Mouse (Mus musculus): ENCODE measurements around the gene 4930452B06Rik. TPM values are rescaled to one million over a fixed set of nuclear protein-coding genes. Genes with fewer than 3 reads are reported as not detected.

4930452B06Rik gene
- total RNA-seq, 2 experiments from 2014 or later = 15.2 to 15.7 TPM

DNA sequence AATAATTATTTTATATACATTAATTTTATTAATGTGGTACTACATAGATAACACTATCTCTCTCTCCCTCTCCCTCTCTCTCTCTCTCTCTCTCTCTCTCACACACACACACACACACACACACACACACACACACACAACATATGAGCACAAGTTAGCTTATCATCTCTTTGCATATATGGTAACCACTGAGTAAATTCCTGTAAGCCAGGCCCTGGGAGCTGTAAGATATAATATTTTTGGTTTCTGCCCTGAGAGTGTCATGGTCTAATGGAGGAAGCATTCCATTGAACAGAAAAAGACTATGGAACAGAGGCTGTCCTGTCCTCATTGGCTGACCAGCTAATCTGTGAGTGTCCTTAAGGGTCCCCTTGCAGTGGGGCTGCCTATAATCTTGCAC is 216.7 kb downstream of the 4930452B06Rik start:
- no peak for DNase-seq

GRCm38 (mm10) chr14:8447352-8447751 is 218.7 kb downstream of the 4930452B06Rik start:
- no peak for DNase-seq

- no peak for DNase-seq
These were observed 221.7 kb downstream of the 4930452B06Rik start for GRCm38 (mm10) chr14:8444363-8444762.

- DNase-seq = no peak
These were observed 223.3 kb downstream of the 4930452B06Rik start for GRCm38 (mm10) chr14:8442691-8443090.

DNA sequence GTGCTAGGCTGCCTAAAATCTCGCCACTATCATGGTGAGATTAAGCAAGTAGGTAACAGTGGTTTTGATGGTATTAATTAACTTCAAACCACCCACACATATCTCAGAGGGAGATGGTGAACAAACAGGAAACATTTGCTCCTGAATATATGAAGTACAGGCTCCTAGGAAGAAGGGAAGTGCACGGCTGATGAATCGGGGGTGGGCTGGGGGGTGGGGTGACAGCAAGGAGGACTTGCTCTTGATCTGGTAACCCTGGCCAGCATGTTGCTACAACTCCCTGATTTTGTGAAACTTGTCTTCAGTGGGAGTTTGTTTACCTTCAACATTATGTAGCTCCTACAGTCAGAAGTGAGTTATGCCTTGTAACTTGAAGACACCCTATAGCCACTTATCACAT is 224.4 kb downstream of the 4930452B06Rik start:
- no peak for DNase-seq

GRCm38 (mm10) chr14:8430611-8431230 is 235.3 kb downstream of the 4930452B06Rik start:
- DNase-seq = no peak

DNA sequence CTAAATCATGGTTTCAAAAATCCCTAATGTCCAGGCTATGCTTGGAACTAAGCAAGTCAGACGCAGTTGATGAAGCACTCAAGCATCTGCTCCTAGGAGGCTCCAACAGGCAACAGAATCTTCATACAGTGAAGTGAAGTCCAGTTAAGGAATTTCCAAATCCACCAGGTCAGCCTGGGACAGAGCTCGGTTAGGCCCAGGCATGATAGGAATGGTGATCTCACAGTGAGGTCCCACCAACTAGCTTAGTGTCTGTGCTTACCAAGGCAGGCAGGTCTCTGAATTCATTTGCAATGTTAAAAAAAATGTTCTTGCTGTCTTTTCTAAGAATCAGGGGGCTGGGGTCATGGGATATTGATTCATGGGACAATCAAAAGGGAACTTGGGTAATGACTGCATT is 236.3 kb downstream of the 4930452B06Rik start:
- no peak for DNase-seq

- no peak for DNase-seq
These were observed 243.2 kb downstream of the 4930452B06Rik start for GRCm38 (mm10) chr14:8422833-8423232.

GRCm38 (mm10) chr14:8421199-8421787 is 244.7 kb downstream of the 4930452B06Rik start:
- DNase-seq = no peak

DNA sequence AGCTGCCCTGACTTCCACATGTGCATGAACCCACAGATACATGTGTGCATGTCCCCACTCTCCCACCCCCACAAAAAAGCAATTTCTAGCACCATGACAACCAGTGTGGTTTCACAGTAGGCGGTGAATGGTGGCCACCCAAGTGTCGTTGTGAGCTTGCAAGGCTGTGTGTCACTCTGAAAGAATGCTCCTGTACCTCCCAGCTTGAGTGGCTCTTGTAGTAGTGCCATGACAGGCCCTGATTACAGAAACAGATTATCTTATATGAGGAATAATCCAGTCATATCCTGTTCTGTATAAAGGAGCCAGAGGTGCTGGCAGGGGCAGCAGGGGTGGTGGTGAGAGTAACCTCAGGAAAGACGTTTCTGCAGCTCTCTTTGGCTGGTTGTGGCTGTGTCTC is 247.4 kb downstream of the 4930452B06Rik start:
- DNase-seq = no peak

GRCm38 (mm10) chr14:8405946-8406345 is 260.1 kb downstream of the 4930452B06Rik start:
- DNase-seq = no peak

DNA sequence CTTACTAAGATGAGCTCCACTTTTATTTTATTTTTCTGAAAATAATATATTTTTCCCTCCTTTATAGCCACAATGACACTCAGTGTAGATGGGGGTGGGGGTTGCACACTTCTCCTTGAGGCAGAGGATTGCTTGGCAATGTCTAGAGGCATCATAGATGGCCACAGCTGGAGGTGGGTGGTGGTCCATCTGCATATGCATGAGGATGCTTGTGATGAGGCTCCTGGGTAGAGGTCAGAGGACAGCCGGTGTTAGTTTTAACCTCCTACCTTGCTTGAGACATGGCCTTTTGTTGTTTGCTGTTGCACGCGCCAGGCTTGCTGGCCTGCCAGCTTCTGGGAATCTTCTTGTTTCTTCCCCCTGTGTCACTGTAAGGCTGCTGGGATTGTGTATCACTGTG is 262.7 kb downstream of the 4930452B06Rik start:
- no peak for DNase-seq

- no peak for DNase-seq
These were observed 267.5 kb downstream of the 4930452B06Rik start for GRCm38 (mm10) chr14:8398507-8398906.

DNA sequence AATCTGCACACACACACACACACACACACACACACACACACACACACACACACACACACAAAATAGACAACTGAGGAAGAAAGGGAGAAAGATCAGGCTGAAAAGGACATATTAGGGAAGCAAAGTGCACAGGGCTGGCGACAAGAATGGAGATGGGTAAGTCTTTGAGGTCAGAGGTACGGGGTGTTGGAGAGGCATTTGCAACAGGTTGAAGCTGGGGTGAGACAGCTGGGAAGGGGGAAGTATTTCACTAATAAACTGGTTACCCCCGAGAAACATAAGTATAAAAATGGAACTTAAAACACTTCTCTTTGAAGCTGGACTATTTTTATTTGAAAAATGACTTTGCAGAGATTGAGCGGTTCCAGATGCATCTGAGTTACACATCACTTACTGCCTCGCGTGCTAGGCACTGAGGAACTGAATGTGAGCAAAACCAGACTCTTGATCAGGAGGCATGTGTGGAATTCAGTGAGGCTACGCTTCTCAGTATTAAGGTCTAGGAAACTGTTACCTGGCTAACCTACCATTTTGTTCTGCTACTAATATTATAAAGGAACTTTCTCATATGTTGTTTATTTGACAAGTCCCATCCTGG is 270.3 kb downstream of the 4930452B06Rik start:
- no peak for DNase-seq

- no peak for DNase-seq
These were observed 273.7 kb downstream of the 4930452B06Rik start for GRCm38 (mm10) chr14:8392181-8392825.

All from heart, postnatal 4 days (tissue).